Mouse (Mus musculus) lung, embryonic 15.5 days (tissue): ENCODE data around the gene Grik4. TPM values are rescaled to one million over a fixed set of nuclear protein-coding genes. Genes with fewer than 3 reads are reported as not detected.

Source experiments
- ATAC-seq: fragments of 200-750 bp; cut with Nextera tagmentation; 2 replicates; pipeline ENCODE4 v1.8.0; 2017; ENCODE audit warnings: moderate number of reproducible peaks, borderline replicate concordance; ENCODE audit not compliant: low FRiP score, low TSS enrichment; ENCODE audit errors: extremely low read depth
- H3K27ac ChIP-seq: fragments of 300-500 bp; sonication (generic); 2 replicates; pipeline ENCODE4 v1.5.1; 2015; ENCODE audit warnings: moderate library complexity, mild to moderate bottlenecking, inconsistent platforms
- H3K27me3 ChIP-seq: fragments of 300-500 bp; sonication (generic); 2 replicates; pipeline ENCODE4 v1.6.1; 2015; ENCODE audit warnings: inconsistent platforms
- H3K36me3 ChIP-seq: fragments of 300-500 bp; sonication (generic); 2 replicates; pipeline ENCODE4 v1.6.1; 2015; ENCODE audit warnings: inconsistent platforms
- H3K4me1 ChIP-seq: fragments of 300-500 bp; sonication (generic); 2 replicates; pipeline ENCODE4 v1.6.1; 2015; ENCODE audit warnings: inconsistent platforms
- H3K4me2 ChIP-seq: fragments of 300-500 bp; sonication (generic); 2 replicates; pipeline ENCODE4 v1.6.1; 2015; ENCODE audit warnings: inconsistent platforms, mild to moderate bottlenecking, moderate library complexity
- H3K4me3 ChIP-seq: fragments of 300-500 bp; sonication (generic); 2 replicates; pipeline ENCODE4 v1.5.1; 2015; ENCODE audit warnings: mild to moderate bottlenecking, inconsistent platforms
- H3K9ac ChIP-seq: fragments of 300-500 bp; sonication (generic); 2 replicates; pipeline ENCODE4 v1.6.1; 2015; ENCODE audit warnings: inconsistent platforms
- H3K9me3 ChIP-seq: fragments of 300-500 bp; sonication (generic); 2 replicates; pipeline ENCODE4 v1.6.1; 2016; ENCODE audit warnings: inconsistent platforms
- WGBS: fragments of 180-500 bp; shearing (Covaris S2); methylation state at CpG from one replicate; pipeline ENCODE4 v1.1.7; 2015; 5-methylcytosine and 5-hydroxymethylcytosine counted together
- polyA plus RNA-seq: library from polyadenylated mRNA; unstranded; fragments of >200 nt; fragmentation: Nextera tagmentation; extraction: Ambion mirVana; gene quantifications from 2 replicates; pipeline ENCODE4 v1.2.1, GENCODE M21; 2015

The Grik4 gene
- polyA plus RNA-seq, 1 experiment from 2014 or later, result 3.1 TPM

- Histone ChIP-seq H3K27ac (no peak overlapping the region), H3K9ac (no peak overlapping the region), H3K4me2 (no peak overlapping the region), H3K36me3 (no peaks in the 10 kb centered on the region), H3K4me1 (peaks cover 18% of the 10 kb centered on the region; the same call in 1 of the 2 replicates), H3K4me3 (no peak overlapping the region), H3K27me3 (no peaks in the 10 kb centered on the region), H3K9me3 (no peaks in the 10 kb centered on the region)
- 57% methylated on average over 5 of the region's 5 CpGs for WGBS
- ATAC-seq, result no peak
These were observed 185.5 kb downstream of the Grik4 start for GRCm38 (mm10) chr9:42758682-42759205.

GRCm38 (mm10) chr9:42757012-42757640 is 187.2 kb downstream of the Grik4 start:
- Histone ChIP-seq H3K27ac (no peak overlapping the region), H3K36me3 (no peaks in the 10 kb centered on the region), H3K9ac (no peak overlapping the region), H3K4me3 (no peak overlapping the region), H3K4me2 (no peak overlapping the region), H3K27me3 (no peaks in the 10 kb centered on the region), H3K4me1 (0 out of 2 replicates have a peak, but pooled peaks cover 11% of the 10 kb centered on the region), H3K9me3 (no peaks in the 10 kb centered on the region)
- ATAC-seq, result no peak
- 57% methylated on average over 3 of the region's 3 CpGs for WGBS

GRCm38 (mm10) chr9:42754699-42755098 is 189.6 kb downstream of the Grik4 start:
- no peaks in the 10 kb centered on the region for H3K9me3 ChIP-seq
- H3K36me3 ChIP-seq, result no peaks in the 10 kb centered on the region
- H3K27me3 ChIP-seq, result no peaks in the 10 kb centered on the region
- 0 out of 2 replicates have a peak, but pooled peaks cover 3% of the 10 kb centered on the region for H3K4me1 ChIP-seq
- no peak for ATAC-seq
- no peak overlapping the region for H3K9ac ChIP-seq
- H3K4me2 ChIP-seq, result no peak overlapping the region
- no peak overlapping the region for H3K4me3 ChIP-seq
- H3K27ac ChIP-seq, result no peak overlapping the region
- WGBS, result 32% methylated on average over 8 of the region's 8 CpGs

GRCm38 (mm10) chr9:42751160-42751559 is 193.1 kb downstream of the Grik4 start:
- H3K4me2 ChIP-seq, result no peak overlapping the region
- no peak overlapping the region for H3K9ac ChIP-seq
- no peaks in the 10 kb centered on the region for H3K9me3 ChIP-seq
- H3K27ac ChIP-seq, result no peak overlapping the region
- no peaks in the 10 kb centered on the region for H3K27me3 ChIP-seq
- WGBS, result 54% methylated on average over 2 of the region's 2 CpGs
- no peak for ATAC-seq
- no peaks in the 10 kb centered on the region for H3K36me3 ChIP-seq
- H3K4me1 ChIP-seq, result no peaks in the 10 kb centered on the region
- H3K4me3 ChIP-seq, result no peak overlapping the region

GRCm38 (mm10) chr9:42750176-42750575 is 194.1 kb downstream of the Grik4 start:
- Histone ChIP-seq H3K27me3 (no peaks in the 10 kb centered on the region), H3K9me3 (no peaks in the 10 kb centered on the region), H3K9ac (no peak overlapping the region), H3K4me3 (no peak overlapping the region), H3K4me2 (no peak overlapping the region), H3K27ac (no peak overlapping the region), H3K36me3 (no peaks in the 10 kb centered on the region), H3K4me1 (no peaks in the 10 kb centered on the region)
- 54% methylated on average over 3 of the region's 3 CpGs for WGBS
- ATAC-seq, result no peak

GRCm38 (mm10) chr9:42745982-42746381 is 198.3 kb downstream of the Grik4 start:
- 38% methylated on average over 8 of the region's 8 CpGs for WGBS
- no peak for ATAC-seq

GRCm38 (mm10) chr9:42742385-42742784 is 201.9 kb downstream of the Grik4 start:
- H3K9me3 ChIP-seq, result no peaks in the 10 kb centered on the region
- H3K36me3 ChIP-seq, result no peaks in the 10 kb centered on the region
- H3K27ac ChIP-seq, result no peak overlapping the region
- 63% methylated on average over 5 of the region's 5 CpGs for WGBS
- H3K4me2 ChIP-seq, result no peak overlapping the region
- no peak for ATAC-seq
- H3K27me3 ChIP-seq, result no peaks in the 10 kb centered on the region
- H3K4me1 ChIP-seq, result no peaks in the 10 kb centered on the region
- no peak overlapping the region for H3K4me3 ChIP-seq
- H3K9ac ChIP-seq, result no peak overlapping the region

More at GRCm38 (mm10) chr9:42745982-42746381, 198.3 kb downstream of the Grik4 start:
- H3K27ac ChIP-seq, result no peak overlapping the region
- no peak overlapping the region for H3K4me2 ChIP-seq
- H3K4me1 ChIP-seq, result no peaks in the 10 kb centered on the region
- no peaks in the 10 kb centered on the region for H3K9me3 ChIP-seq
- no peaks in the 10 kb centered on the region for H3K36me3 ChIP-seq
- no peak overlapping the region for H3K9ac ChIP-seq
- no peak overlapping the region for H3K4me3 ChIP-seq
- no peaks in the 10 kb centered on the region for H3K27me3 ChIP-seq

- 53% methylated on average over 7 of the region's 7 CpGs for WGBS
- ATAC-seq, result no peak
- Histone ChIP-seq H3K4me1 (0 out of 2 replicates have a peak, but pooled peaks cover 3% of the 10 kb centered on the region), H3K9me3 (no peaks in the 10 kb centered on the region), H3K36me3 (no peaks in the 10 kb centered on the region), H3K4me2 (no peak overlapping the region), H3K27ac (no peak overlapping the region), H3K9ac (no peak overlapping the region), H3K27me3 (no peaks in the 10 kb centered on the region), H3K4me3 (no peak overlapping the region)
These were observed 207.5 kb downstream of the Grik4 start for GRCm38 (mm10) chr9:42736697-42737335.

GRCm38 (mm10) chr9:42735086-42735485 is 209.2 kb downstream of the Grik4 start:
- H3K4me2 ChIP-seq, result no peak overlapping the region
- H3K9me3 ChIP-seq, result no peaks in the 10 kb centered on the region
- no peaks in the 10 kb centered on the region for H3K27me3 ChIP-seq
- 0 out of 2 replicates have a peak, but pooled peaks cover 3% of the 10 kb centered on the region for H3K4me1 ChIP-seq
- no peak overlapping the region for H3K4me3 ChIP-seq
- H3K36me3 ChIP-seq, result no peaks in the 10 kb centered on the region
- H3K9ac ChIP-seq, result no peak overlapping the region
- 60% methylated on average over 5 of the region's 5 CpGs for WGBS
- H3K27ac ChIP-seq, result no peak overlapping the region
- no peak for ATAC-seq

GRCm38 (mm10) chr9:42732731-42733318 is 211.5 kb downstream of the Grik4 start:
- ATAC-seq, result no peak
- H3K27ac ChIP-seq, result no peak overlapping the region
- H3K36me3 ChIP-seq, result no peaks in the 10 kb centered on the region
- WGBS, result 75% methylated on average over 9 of the region's 9 CpGs
- H3K9me3 ChIP-seq, result no peaks in the 10 kb centered on the region
- no peak overlapping the region for H3K4me3 ChIP-seq
- H3K9ac ChIP-seq, result no peak overlapping the region
- H3K4me2 ChIP-seq, result no peak overlapping the region
- 0 out of 2 replicates have a peak, but pooled peaks cover 3% of the 10 kb centered on the region for H3K4me1 ChIP-seq
- H3K27me3 ChIP-seq, result no peaks in the 10 kb centered on the region

- no peaks in the 10 kb centered on the region for H3K27me3 ChIP-seq
- 54% methylated on average over 6 of the region's 6 CpGs for WGBS
- no peak for ATAC-seq
- no peak overlapping the region for H3K4me3 ChIP-seq
- H3K4me1 ChIP-seq, result 0 out of 2 replicates have a peak, but pooled peaks cover 5% of the 10 kb centered on the region
- no peak overlapping the region for H3K27ac ChIP-seq
- no peaks in the 10 kb centered on the region for H3K9me3 ChIP-seq
- H3K9ac ChIP-seq, result no peak overlapping the region
- H3K36me3 ChIP-seq, result no peaks in the 10 kb centered on the region
- no peak overlapping the region for H3K4me2 ChIP-seq
These were observed 215.8 kb downstream of the Grik4 start for GRCm38 (mm10) chr9:42728472-42728871.

- Histone ChIP-seq H3K4me1 (0 out of 2 replicates have a peak, but pooled peaks cover 6% of the 10 kb centered on the region), H3K27ac (no peak overlapping the region), H3K4me2 (no peak overlapping the region), H3K4me3 (no peak overlapping the region), H3K9ac (no peak overlapping the region), H3K36me3 (no peaks in the 10 kb centered on the region), H3K27me3 (no peaks in the 10 kb centered on the region), H3K9me3 (no peaks in the 10 kb centered on the region)
- 74% methylated on average over 6 of the region's 6 CpGs for WGBS
- ATAC-seq, result no peak
These were observed 216.6 kb downstream of the Grik4 start for GRCm38 (mm10) chr9:42727661-42728060.
